Mouse (Mus musculus) erythroid progenitor cell, adult 5-6 weeks (primary cell): ENCODE data around the gene Ints6l. TPM values are rescaled to one million over a fixed set of nuclear protein-coding genes. Genes with fewer than 3 reads are reported as not detected.

Source experiments
- ATAC-seq: replicated peaks from 2 replicates; pipeline ENCODE4 v1.8.0; 2016; ENCODE audit warnings: moderate number of reproducible peaks, mild to moderate bottlenecking, moderate TSS enrichment, inconsistent platforms; ENCODE audit not compliant: poor library complexity, low FRiP score, severe bottlenecking
- total RNA-seq, 2 experiments: library from RNA; stranded (forward) in 1 of 2; stranded (reverse) in 1 of 2; fragments of 150-400 nt in 1 of 2; fragments of 186-747, 209-891 nt in 1 of 2; gene quantifications; 2 replicates each; pipeline versions ENCODE4 v1.2.3 to v1.2.4; 2015 to 2017; ENCODE audit warnings: low replicate concordance in 2 of 2

Ints6l gene
- 223 and 328 TPM in 2 replicates for total RNA-seq (2015; ENCODE audit: low replicate concordance)
- 124 and 128 TPM in 2 replicates for total RNA-seq (2017; ENCODE audit: low replicate concordance)

DNA sequence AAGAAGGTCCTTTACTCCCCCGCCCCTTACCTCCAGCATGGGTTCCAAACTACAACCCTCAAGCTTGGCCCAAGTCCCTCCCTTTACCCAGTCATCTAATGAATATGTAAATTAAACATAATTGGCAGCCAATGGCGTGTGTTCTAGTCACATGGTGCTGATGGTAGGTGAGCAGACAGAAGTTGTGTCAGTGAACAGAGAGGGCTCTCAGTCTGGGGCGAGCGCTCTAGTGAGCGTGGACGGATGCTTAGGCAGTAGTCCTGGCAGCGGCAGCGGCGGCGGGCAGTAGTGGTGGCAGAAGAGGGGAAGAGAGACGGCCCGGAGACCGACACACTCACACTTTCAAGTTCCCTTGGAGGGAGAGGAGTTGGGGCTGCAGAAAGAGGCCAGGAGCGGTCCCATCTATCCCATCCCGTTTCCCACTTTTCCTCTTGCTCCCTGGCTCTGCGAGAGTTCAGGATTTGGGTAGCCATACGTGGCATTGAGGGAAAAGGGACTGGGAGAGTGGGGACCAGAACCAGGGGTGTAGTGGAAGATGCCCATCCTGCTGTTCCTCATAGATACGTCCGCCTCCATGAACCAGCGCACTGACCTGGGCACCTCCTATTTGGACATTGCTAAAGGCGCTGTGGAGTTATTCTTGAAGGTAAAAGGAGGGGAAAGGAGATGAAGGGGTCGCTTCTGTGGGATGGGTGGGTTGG, at the start of gene Ints6l:
TSS of gene Ints6l (plus strand) at position 187 of the 701 bp plus-strand sequence.
- ATAC-seq = peak; percentile 85

DNA sequence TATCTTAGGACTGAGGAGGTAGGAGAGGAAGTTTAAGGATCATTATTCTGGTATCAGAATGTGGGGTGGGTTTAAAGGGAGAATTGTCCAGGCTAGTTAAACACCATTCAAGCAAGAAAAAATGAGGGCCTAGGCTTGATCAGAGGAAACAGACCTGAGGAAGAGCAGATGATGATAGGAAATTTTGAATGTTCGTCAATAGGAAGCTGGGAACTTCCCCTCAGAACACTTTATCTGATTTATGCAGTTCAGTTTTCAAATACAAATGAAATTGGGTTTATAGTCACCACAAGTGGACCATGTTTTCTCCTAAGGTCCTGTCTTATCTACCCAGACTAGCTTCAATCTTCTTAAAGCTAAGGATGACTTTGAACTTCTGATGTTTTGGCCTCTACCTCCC, 49.2 kb upstream of the Ints6l start:
- ATAC-seq = no peak

DNA sequence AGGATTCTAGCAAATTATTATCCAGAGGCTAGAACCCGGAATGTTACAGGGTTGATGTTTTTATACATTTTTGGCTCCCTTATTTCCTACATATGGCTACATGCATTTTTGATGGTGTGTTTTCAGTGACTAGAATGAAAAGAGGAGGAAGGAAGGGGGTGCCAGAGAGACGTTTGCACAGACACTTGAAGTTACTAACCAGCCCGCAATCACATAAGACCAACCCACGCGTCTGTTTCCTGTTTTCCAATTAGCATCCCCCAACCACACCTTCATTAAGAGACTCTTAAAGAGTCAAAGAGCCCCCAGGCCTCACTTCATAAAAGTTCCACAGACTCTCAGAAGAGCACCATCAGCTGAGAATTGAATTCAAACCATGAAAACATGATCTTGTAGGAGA, 48.5 kb upstream of the Ints6l start:
- no peak for ATAC-seq

DNA sequence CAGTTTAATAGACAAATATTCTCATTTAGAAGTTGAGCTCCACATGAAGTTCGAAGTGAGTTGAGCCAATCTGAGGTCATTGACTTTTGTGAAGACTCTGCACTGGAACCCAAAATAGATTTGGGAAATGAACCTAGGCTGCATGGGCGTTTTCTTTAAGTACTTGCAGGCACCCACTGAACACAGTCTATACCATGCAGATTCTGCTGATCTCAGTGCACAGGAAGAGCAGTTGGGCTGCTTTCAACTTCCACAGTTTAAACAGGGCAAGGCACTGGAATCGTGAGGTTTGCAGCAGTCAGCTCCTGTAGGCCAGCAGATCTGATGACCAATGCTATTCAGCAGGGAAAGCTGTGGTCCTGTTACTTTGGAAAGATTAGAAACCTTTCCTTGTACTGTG, 38.4 kb upstream of the Ints6l start:
- ATAC-seq = no peak

DNA sequence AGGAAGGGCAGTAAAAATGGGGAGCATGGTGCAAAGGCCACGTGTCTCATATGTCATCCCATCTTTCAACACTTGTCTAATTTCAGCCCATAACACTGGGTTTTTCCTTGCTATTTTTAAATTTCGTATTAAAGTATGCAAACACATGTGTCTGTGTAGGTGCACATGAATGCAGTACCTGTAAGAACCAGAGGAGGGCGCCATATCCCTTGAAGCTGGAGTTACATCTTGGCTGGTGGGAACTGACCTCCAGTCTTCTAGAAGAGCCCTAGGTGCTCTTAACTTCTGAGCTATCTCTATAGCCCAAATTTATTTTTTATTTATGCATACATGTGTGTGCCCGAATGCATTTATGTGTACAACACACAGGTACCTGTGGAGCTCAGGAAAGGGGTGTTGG, 37.1 kb upstream of the Ints6l start:
- ATAC-seq = no peak

DNA sequence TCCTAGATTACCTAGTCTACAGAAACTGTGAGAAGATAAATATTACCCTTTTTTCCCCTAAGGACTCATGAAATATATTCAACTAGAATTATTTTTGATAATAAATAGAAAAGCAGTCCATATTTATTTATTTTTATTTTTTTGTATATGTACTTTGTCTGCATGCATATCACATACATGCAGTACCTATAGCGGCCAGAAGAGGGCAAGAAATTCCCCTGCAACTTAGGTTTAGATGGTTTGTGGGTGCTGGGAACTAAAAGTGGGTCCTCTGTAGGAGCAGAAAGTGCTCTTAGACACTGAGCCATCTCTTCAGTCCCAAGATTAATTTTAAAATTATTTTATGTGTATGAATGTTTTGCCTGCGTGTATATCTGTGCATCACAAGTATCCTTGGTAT, 24.1 kb upstream of the Ints6l start:
- no peak for ATAC-seq

DNA sequence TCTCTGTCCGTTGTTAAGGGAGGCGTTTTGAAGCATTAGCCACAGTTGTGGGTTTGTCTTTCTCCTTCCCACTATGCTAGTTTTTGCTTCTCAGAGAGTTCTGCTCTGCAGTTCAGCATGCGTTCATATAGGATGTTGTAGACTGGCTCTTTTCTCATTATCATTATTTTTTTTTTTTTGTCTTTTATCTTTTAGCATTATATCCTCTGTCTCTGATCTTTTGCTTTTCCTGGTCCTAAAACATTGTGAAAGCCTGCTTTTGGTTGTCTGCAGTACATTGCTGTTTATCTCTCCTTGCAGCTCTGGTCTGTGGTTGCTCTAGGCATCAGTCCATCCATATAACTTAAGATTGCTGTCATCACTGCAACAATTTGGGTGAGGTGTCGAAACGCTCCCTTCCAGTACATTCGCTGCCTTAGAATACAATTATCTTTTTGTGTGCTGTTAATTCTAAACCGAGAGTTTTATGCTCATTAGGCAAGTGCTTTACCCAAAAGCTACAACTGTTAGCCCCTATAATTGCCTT, 18.8 kb upstream of the Ints6l start:
- no peak for ATAC-seq

DNA sequence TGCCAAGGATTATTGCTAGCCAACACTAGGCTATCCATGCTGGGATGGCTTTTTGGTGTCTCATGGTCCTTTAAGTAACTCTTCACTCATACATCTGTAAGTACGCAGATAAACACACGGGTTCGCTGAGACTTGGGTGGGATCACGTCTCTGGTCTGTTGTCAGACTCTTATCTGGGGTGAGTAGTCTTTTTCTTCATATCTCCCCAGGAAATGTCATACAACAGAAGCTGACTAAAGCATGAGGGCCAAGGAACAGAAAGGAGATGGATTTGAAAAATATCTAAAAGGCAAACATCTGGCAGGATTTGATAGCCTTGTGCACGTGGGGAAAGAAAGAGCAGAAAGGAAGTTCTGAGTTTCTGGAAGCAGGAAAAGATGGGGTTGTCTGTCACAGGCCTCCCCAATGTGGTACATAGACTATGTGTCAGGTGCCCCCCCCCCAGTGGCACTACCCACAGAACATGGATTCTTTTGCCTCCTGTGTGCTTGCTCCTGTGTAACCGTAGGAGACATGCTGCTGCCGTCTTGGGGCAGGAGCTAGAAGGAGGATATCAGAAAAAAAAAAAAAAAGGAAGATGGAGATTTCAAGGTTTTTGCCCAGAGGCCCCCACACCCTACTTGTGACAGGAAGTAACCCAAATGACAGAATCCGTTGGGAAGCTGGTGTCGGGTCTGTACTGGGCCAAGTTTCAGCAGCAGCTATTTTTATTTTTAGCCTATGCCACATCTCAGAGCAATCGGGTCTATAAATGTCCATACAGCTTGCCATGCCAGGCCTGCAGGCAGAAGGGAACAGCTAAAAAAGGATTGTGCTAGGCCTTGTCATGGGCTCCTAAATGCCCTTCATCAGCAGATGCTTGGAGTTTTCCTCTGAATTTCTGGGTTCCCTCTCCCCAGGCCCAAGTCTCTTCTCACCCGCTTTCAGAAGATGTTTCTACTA, 7.9 kb upstream of the Ints6l start:
- ATAC-seq = peak; percentile 98

DNA sequence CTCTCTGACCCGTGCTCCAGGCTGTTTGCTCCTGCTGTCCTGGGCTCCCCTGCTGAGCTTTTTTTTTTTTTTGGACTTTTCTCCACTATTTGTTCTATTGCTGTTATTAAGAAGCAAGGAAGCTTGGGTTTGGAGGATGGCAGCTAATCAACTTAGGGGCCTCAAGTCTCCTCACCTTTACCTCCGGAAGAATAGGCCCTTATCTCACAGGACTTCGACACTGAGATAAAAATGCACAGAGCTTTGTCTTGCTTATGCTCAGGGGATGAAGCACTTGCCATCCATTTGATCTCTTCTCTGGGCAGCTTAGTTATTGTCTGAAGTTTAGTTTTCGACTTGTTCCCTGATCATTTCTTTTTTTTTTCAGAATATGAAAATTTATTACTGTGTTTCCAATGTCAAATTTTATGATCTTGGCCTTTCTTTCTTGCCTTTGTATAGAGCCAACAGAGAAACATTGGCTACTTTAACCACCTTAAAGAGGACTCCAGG, 7.1 kb upstream of the Ints6l start, which contains the start of gene Gm2174:
TSS of gene Gm2174 (plus strand) at position 442 of the 492 bp plus-strand sequence.
- no peak for ATAC-seq

DNA sequence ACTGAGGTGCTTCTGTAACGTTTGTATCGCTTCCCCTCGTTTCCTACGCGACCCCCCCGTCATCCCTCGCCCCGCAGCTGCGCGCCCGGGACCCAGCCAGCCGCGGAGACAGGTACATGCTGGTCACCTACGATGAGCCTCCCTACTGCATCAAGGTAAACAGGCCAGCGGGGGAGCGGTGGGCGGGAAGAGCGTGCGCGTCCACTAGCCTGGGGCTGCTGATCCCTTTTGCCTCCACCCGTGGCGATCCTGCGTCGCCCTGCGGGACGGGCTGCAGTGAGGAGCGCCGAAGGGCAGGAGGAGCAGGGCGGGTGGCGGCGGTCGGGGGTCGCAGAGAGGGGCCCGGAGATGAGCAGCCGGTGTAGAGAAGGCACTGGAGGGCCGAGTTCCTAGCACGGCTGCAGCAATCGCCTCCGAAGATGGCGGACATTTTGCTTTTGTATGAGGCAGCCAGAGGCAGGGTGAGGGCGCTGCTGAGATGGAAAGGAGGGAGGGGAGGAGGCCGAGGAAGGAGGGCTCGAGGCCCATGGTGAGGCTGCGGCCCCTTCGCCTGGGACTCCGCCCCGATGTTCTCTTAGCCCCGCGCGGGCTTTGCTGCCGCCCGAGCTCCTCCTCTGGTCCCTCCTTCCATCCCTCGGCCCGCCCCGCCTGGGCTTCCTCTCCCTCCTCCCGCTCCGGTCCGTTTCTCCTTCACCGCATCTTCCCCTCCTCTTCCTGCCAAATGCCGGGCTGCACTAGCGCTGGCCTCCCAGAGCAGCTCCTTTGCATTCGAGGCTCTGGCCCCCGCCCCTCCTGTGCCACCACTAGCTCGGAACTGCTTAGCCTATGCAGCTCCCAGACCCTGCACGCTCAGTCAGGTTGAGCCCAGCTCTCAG, 952 bp downstream of the Ints6l start:
- ATAC-seq = peak; percentile 93

DNA sequence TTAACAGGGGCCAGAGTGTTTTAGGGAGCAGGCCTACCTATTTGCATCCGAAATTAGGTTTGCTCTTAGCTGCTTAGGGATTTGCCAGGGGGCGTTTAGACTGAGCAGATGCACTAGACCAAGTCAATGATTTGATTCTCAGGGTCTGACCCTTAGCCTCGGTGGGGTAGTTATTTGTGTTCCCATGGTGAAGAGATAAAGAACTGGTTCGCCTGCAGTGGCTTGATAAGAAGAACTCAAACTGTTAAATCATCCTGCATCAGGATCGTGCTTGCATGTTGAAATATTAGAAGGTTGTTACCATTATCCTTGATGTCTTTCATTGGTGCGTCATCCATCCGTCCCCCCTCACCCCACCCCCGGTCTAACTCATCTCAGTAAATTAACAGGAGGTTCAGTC, 1.7 kb downstream of the Ints6l start:
- peak; percentile 47 for ATAC-seq

DNA sequence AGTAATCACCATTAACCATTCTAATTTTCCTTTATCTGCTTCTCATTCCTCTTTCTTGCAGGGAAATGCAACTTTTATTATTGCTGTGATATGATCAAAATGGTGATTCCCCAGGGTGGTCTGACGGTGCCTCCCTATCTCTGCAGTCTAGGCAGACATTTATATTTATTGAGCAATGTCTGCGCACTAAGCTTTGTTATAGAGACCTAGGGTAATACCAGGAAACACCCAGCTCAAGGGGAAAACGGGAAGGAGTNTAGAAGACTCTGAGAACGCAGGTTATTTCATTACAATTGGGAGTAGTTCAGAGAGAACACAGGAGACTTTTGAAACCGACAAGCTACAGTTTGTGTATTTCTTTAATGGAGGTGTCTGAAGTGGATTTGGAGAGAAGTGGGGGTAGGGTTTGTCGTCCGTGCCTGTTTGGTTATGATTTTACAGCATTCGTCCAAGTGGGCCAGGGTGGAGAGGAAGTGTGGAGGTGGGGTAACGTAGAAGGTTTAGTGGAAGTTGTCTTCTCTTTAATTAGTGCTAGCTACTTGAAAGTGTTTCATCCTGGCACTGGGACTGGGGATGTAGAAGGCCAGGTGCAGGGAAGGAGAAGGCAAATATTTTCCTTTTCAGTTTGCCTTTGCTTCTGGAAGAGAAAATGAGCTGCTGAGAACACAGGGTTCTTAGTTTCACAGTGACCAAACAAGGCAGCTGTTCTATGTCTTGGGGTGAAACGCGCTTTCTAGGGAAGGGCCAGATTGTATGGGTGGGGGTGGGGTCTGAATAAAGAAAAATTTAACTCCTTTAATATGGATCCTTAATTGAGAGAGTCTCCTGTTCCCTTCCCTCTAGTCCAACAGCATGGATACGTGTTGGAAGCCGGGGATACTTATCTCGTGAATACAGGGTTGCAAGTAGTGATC, 7.6 kb downstream of the Ints6l start:
- ATAC-seq = no peak

DNA sequence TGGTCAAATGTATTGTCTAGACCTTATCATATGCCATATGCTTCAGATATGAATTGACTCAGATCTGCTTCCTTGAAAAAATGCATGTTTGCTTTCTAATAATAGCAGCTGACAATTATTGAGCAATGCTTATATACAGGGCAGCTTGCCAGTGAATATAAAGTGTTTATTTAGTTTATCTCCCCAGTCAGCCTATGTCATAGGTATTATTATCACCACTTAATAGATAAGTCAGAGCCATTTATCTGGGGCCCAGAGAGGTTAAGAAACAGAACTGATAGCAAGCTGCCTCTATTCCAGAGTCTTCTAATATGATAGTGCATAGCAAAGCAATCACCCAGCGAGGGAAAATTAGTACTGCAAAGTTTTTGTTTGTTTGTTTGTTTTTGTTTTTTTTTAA, 10.2 kb downstream of the Ints6l start:
- ATAC-seq = no peak

DNA sequence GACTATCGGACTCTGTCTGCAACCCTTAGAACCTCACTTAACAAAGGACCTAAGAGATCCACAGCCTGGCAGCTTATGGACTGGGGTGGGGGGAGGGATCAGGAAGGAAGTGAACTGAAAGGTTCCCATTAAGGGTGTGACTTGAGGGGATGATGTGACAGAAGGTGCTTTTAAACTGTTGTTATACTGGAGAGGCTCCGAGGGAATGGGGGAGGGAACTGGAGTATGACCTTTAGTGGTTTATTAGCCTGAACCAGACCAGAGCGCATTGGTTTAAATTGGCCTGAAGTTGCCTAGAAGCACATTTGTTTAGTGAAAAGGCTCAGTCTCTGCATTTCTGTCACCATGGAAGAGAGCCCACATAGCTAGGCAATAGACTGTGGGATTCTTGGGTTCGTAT, 13.0 kb downstream of the Ints6l start:
- ATAC-seq = no peak

DNA sequence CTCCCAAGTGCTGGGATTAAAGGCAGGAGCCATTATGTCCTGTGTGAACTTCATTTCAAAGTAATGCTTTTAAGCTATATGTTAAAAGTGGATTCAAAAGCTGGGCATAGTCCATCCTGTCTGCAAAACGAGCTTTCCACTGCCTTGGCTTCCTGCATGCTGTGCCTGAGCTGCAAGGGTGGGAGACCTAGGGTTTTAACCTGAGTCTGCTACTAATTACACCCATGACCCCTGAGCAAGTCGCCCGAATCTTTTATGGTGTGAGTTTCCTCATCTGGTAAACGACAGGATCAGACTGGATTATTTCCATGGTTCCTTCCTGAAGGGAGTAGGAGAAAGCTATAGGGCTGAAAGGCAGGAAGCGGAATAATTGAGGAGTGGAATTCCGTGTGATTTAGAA, 13.8 kb downstream of the Ints6l start:
- ATAC-seq = no peak

DNA sequence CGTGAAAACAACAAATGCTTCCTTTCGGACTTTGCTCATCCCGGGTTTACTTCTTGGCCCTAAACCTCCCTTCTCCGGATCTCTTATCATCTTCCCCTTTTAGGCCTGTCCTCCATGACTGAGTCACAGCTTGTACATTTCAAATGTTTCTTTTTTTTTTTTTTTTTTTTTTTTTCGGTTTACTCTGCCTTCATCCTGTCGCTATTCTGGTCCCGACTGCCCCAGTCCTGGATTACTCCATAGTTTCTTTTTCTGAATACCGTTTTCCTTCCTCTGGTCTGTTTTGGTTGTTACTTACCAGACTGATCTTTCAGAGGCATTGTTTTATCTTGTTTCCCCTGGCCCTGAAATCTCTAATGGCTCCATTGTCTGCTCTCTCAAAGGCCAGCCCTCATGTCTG, 19.4 kb downstream of the Ints6l start:
- no peak for ATAC-seq

DNA sequence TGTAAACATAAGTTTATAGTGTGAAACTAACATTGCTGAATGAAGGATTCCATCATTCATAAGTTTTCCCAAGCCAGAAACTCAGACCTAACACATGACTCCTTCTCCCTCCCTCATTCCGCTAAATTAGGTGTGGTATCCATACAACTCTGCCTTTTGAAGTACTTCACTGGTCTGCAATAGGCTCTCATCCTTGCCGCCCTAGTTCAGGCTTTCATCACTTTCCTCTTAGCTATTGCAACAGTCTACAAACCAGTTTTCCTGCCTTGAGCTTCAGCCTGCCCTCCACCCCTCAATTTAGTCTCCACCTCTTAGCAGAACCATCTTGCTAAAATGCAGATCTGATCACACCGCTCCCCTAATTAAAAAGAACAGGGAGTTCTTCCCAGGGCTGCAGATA, 22.9 kb downstream of the Ints6l start:
- ATAC-seq = no peak

DNA sequence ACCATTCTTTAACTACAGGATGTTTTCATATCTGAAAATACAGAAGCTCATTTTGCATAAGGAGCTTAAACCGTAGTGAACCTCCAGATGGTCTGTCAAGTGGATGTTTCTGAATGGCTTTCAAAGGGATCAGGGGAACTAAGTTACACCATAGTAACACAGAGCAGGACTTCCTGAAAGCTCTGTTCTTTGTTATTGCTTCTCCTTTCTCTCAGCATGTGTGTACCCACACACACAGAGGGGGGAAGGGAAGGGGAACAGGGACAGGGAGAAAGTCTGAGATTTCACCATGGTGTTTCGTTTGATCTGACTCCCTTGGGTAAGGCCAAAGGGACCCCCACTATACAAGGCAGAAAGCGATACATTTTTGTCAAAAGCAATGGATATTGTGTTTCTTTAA, 27.2 kb downstream of the Ints6l start:
- no peak for ATAC-seq

DNA sequence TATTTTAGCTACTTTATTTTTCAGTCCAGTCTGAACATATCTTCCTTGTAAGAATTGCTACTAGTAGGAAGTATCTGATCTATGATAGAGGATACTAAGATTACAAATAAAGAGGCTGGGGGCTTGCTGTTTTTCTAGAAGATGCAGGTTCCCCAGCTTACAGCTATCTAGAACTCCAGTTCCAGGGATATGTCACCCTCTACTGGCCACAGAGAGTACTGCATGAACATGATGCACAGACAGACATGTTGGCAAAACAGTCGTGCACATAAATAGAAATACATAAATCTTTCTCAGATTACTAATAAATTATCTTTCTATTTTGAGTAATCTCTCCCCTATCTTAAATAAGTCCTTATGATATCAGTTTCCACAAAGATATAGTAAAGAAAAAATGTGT, 35.1 kb downstream of the Ints6l start:
- ATAC-seq = no peak
